Mouse (Mus musculus): Measurements from ENCODE around the gene Tenm3. TPM values are rescaled to one million over a fixed set of nuclear protein-coding genes. Genes with fewer than 3 reads are reported as not detected.

Tenm3 gene
- total RNA-seq, 2 experiments from 2014 or later, result 78.0 to 80.1 TPM

DNA sequence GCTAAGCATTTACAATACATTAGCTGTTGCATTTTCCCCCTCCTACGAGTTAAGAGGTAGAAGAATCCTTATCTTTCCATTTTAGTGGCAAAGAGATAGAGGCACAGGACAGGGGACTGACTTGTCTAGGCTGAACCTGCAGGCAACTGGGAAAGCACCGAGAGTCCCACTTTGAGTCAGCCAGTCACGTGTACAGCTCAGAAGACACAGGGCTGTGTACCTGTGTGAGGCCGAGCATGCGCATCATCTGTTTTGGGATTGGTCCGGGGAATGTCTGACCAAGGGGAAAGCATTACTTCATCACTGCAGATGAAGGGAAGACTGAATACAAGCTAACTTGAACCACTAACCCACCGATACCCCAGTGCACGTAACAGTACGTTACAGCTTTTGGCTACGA lies 526.3 kb downstream of the Tenm3 start:
- DNase-seq (ENCODE audit: low spot score in 2 of 2), result no peak
- H3K27ac ChIP-seq, result no peak overlapping the region
- H3K4me3 ChIP-seq, result no peak overlapping the region
- TF ChIP-seq CTCF (conservative IDR thresholded peaks at IDR 0.05), result no peak

DNA sequence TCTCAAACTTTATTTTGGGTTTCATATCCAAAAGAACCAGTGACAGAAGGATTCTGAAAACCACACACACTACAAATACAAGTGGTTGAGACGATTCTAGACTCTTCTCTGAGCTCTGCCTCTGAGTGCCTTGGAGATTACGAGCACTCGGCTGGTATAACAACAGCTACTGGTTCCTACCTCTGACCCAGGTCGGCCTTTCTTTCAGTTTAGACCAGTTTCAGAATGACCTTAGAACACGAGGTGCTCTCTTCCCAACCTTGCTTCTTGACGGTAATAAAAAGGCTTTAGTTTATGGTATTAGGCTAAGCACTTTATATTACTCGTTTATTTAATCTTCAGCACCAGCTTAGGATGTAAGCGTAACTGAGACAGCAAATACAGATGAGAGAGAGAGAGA lies 528.1 kb downstream of the Tenm3 start:
- TF ChIP-seq CTCF (conservative IDR thresholded peaks at IDR 0.05), result no peak
- no peak for DNase-seq (ENCODE audit: low spot score in 2 of 2)
- Histone ChIP-seq H3K4me3 (no peak overlapping the region), H3K27ac (no peak overlapping the region)

DNA sequence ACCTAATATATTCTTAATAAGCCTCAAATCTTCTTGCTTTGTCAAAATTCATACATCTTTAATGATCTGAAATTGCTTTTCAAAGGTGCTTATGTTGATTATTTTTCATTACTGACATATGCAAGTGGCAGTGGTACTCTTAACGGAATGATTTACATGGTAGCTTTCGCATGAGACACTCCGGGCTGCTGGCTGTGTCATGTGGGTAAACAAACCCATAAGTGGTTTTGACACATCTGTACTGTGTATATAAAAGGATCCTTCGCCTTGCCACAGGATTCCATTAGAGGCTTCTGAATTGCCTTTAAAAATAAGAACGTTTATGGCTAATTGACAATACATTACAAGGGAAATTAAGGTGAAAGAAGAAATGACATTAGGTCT lies 529.8 kb downstream of the Tenm3 start:
- no peak for TF ChIP-seq CTCF (conservative IDR thresholded peaks at IDR 0.05)
- no peak overlapping the region for H3K4me3 ChIP-seq
- H3K27ac ChIP-seq, result no peak overlapping the region
- DNase-seq (ENCODE audit: low spot score in 2 of 2), result no peak

DNA sequence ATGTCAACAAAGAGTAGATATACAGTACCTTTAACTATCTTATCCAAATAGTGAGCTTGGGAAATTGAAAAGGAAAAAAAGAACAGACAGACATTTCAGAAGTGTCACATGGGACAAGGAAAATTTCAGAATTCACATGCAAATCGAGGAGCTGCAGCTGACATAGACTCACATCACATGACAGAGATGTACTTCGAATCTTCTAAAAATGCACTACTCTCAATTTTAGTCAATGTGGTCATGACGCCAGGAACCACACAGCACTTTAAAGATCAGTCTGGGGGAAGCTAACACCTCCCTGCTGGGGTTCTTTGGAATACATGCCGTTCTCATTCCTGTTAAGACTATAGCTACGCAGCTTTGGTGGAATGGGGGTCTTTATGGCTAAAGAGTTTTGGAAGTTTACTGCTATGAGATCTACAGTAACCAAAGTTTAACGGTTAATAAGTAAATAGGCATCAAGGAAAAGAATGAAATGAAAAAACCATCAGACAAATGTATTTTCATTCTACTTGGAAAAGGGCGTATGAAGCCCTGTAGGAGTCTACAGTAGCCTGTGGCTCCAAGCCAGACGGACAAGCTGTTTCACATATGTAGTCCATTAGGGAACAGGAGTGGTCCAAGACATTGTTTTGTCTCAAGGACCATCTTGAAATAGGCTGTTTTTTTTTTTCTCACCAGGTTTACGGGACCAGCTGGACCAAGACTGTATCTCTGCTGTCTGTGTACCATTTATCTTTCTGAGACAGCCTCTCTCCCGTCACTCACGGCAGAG lies 530.4 kb downstream of the Tenm3 start:
- Histone ChIP-seq H3K4me3 (no peak overlapping the region), H3K27ac (no peak overlapping the region)
- no peak for DNase-seq (ENCODE audit: low spot score in 2 of 2)
- no peak for TF ChIP-seq CTCF (conservative IDR thresholded peaks at IDR 0.05)

DNA sequence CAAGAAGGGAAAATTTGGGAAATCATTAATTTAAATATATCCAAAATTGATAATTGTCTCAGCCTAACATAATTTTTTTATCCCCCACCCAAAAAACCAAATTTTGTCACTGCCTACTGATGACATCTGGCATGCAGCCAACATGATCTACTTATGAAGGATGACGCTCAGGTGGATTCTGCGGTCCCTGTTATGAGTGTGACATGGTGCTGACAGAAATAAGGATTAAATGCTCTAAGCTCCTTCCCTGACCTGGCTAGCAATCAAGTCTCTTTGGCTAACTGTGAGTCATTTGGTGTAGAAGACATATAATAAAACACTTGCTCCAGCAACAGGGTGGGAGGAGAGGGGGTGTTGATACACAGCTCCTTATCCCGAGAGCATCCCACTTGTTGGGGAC lies 532.0 kb downstream of the Tenm3 start:
- no peak for DNase-seq (ENCODE audit: low spot score in 2 of 2)
- no peak for TF ChIP-seq CTCF (conservative IDR thresholded peaks at IDR 0.05)
- Histone ChIP-seq H3K4me3 (no peak overlapping the region), H3K27ac (no peak overlapping the region)

DNA sequence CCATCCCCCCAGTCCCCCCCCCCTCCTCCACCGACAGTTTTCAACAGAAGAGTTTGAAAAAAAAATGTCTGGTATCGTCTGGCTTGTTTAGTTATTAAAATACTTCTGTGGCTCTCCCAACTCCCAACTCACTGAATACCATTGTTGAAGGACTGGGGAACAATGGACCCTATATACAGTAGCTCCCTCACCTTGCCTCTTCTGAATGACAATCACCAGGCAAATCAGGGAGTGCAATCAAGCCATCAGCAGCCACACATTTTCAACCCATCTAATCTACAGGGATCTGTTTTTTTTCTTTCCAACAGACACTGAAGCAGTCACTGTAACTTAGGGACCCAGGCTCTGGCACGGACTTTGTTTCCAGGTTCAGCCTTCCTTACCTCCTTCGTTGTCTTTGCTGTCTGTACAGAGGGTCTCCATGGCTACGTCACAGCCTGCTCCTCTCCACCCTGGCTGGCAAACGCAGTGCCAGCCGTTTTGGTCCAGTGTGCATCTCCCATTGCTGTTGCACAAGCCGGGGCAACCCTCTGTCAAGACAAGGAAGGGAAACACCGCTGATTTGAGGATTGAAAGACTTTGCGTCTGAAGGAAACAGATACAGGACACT lies 533.4 kb downstream of the Tenm3 start:
- DNase-seq (ENCODE audit: low spot score in 2 of 2), result no peak
- H3K4me3 ChIP-seq, result no peak overlapping the region
- no peak for TF ChIP-seq CTCF (conservative IDR thresholded peaks at IDR 0.05)
- H3K27ac ChIP-seq, result no peak overlapping the region

DNA sequence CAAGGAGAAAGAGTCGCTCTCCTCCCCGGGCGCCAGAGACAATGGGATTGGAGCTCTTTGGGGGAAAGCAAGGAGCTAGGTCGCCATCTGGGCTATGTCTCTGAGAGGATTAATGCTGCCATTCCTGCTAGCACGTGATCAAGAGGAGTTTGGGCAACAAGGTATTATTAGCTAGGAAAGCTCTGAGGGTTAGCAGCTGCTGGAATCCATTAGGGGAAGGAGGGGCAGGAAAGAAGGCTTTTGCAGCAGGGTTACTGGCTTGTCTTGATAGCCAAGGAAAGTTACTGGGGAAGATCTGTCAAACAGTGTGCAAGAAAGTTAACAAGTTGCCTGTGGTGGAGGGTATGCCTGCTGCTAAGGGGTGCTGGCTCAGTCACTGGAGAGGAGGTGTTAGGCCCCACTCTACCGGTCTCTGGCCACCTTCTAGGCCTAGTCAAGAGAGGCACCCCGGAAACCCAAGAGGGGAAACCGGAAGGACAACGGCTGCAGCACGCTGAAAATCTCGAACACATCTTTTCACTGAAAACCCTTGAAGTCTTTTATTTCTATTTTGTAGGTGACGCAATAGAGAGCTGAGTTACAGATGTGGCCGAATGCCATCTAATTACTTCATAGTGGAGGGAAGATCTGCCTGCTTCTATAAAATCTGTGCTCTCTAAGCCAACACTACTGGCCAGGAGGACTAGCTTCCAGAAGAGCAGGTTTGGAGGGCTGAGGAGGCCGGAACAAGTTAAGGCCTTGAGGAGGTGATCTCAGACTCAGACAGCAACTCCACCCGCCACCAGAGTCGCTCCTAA lies 534.4 kb downstream of the Tenm3 start:
- H3K27ac ChIP-seq, result no peak overlapping the region
- no peak for TF ChIP-seq CTCF (conservative IDR thresholded peaks at IDR 0.05)
- DNase-seq (ENCODE audit: low spot score in 2 of 2), result no peak
- no peak overlapping the region for H3K4me3 ChIP-seq

DNA sequence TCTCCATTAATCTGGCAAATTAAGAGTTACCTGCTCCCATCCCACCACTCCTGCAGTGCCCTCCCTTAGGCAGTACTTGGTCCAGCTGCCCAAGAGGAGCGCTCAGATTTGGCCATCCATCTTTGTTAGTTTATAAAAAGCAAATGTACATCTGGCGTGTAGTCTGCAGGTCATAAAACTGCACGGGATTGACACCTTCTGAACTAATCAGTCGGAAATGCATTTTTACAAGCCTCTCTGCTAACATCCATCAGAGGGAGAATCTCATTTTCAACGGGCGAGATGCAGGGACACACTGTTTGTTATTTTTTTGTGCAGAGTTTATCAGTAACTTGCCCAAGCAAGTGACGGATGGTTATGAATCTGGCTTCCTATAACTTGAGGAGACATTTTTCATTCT lies 539.5 kb downstream of the Tenm3 start:
- no peak for TF ChIP-seq CTCF (conservative IDR thresholded peaks at IDR 0.05)
- no peak for DNase-seq (ENCODE audit: low spot score in 2 of 2)

DNA sequence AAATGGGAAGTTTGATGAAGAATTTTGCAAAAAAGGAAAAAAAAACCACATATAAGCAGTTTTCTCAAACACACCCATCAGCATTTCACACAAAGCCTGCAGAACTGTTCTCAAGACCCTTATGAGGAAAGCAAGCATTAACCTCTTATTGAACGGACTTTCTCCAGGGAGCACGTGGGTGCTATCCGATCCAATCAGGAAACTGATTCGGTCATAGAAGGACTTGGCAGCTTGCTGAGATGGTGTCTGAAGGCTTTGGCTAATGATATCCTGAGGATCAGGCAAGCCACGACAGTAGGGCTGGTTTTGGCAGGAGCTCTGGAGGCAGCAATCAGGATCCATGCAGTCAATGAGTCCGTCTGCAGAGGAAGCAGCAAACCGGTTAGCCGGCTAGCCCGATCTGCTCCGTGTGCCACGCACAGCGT lies 543.1 kb downstream of the Tenm3 start:
- no peak for TF ChIP-seq CTCF (conservative IDR thresholded peaks at IDR 0.05)
- DNase-seq (ENCODE audit: low spot score in 2 of 2), result peak; percentile 33 to 38

More for the DNA sequence above, 539.5 kb downstream of the Tenm3 start:
- Histone ChIP-seq H3K27ac (no peak overlapping the region), H3K4me3 (no peak overlapping the region)

DNA sequence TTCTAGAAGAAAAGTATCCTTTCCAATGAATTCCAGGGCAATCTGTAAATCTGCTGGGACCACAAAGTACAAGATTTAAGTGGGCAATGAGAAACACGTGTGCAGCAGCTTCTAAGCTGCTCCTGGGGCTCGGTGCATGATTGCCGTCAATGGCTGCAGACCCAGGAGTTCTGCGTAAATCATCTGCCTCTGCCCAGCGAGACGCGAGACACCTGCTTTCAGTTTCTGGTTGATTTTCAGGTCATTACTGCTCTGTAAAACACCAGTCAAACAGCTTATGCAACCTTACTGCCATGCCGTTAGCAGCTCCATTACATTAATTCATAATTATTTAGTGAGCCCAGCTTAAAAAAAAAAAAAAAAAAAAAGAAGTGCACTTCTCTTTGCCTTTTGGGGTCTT lies 543.7 kb downstream of the Tenm3 start:
- no peak for DNase-seq (ENCODE audit: low spot score in 2 of 2)
- H3K4me3 ChIP-seq, result peak overlapping the region; percentile 50
- TF ChIP-seq CTCF (conservative IDR thresholded peaks at IDR 0.05), result no peak
- H3K27ac ChIP-seq, result no peak overlapping the region

More for the DNA sequence above, 543.1 kb downstream of the Tenm3 start:
- Histone ChIP-seq H3K27ac (peak overlapping the region; percentile 75), H3K4me3 (peak overlapping the region; percentile 50)

DNA sequence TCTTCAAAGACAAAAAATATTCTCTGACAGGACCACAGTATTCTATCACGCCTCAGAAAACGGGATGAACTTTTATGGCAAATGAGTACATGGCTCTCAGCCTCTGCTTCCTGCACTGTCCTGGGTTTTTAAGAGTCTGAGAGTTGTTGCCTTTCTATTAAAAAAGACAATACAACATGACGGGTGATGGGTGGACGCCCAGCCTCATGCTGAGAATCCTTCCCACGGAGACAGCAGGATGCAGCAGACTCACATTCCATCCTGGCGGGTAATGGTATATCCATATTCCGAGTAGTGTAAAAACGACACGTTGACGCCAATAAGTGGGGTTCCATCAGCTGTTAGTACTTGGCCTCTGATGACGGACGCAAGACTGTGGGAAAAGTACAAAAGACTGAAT lies 544.4 kb downstream of the Tenm3 start:
- no peak overlapping the region for H3K4me3 ChIP-seq
- H3K27ac ChIP-seq, result no peak overlapping the region
- TF ChIP-seq CTCF (conservative IDR thresholded peaks at IDR 0.05), result no peak

DNA sequence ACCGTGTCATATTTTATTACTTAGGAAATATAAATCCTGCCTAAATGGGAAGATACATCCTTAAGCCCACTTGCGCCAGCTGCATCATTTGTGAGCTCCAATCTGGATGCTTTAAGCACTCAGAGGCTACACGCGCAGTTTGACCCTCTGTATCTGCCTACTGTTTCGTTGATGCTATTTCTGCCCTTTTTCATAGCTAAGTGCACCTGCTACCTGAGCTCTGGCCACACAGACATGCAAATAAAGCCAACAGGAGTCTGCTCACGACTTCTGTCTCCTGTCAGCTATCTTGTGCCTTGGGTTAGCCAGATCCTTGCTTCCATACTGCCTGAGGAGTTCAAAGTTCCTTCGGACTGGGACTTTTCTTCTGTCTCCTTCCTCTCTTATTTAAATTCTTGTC lies 547.4 kb downstream of the Tenm3 start:
- Histone ChIP-seq H3K27ac (no peak overlapping the region), H3K4me3 (no peak overlapping the region)
- no peak for DNase-seq (ENCODE audit: low spot score in 2 of 2)
- no peak for TF ChIP-seq CTCF (conservative IDR thresholded peaks at IDR 0.05)

More for the DNA sequence above, 544.4 kb downstream of the Tenm3 start:
- no peak for DNase-seq (ENCODE audit: low spot score in 2 of 2)

DNA sequence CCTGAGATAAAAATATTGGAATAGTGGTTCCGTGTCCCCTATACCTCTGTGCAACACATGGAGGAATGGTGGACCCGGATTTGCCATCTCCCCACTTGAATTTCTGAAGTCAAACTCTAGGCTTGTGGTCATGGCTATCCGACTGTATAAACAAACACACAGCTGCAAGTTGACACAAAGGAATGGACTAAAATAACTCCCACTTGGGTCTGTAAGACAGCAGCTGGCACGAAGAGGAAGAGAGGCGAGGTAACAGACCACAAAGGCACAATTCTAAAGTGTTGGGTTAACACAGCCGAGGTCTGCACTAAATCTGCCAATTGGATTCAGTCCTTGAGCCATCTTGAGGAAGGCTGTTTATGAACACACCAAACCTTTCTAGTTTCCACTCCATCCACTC lies 548.2 kb downstream of the Tenm3 start:
- Histone ChIP-seq H3K27ac (no peak overlapping the region), H3K4me3 (no peak overlapping the region)
- TF ChIP-seq CTCF (conservative IDR thresholded peaks at IDR 0.05), result no peak
- no peak for DNase-seq (ENCODE audit: low spot score in 2 of 2)
